Mouse (Mus musculus) limb, embryonic 14.5 days (tissue): ENCODE results near the gene Dennd4c. TPM values are rescaled to one million over a fixed set of nuclear protein-coding genes. Genes with fewer than 3 reads are reported as not detected.

Experiments
- ATAC-seq: fragments of 200-750 bp; cut with Nextera tagmentation; 2 replicates; pipeline ENCODE4 v1.8.0; 2017; ENCODE audit warnings: low read depth, moderate number of reproducible peaks, moderate TSS enrichment; ENCODE audit not compliant: low FRiP score
- DNase-seq: peaks from one replicate; pipeline ENCODE4 v3.0.0-alpha.2; 2015; ENCODE audit warnings: low spot score
- H3K27ac ChIP-seq: fragments of 300-500 bp; sonication (generic); replicated peaks from 2 replicates; pipeline ENCODE4 v1.5.1; 2014; ENCODE audit warnings: low read depth, mild to moderate bottlenecking, low read length, moderate library complexity, mixed read lengths
- H3K27me3 ChIP-seq: fragments of 300-500 bp; sonication (generic); 2 replicates; pipeline ENCODE4 v1.6.1; 2014; ENCODE audit warnings: low read length, mixed read lengths; ENCODE audit not compliant: control insufficient read depth, insufficient read depth
- H3K36me3 ChIP-seq: fragments of 300-500 bp; sonication (generic); 2 replicates; pipeline ENCODE4 v1.6.1; 2014; ENCODE audit warnings: mild to moderate bottlenecking, low read length, moderate library complexity, mixed read lengths; ENCODE audit not compliant: control insufficient read depth, insufficient read depth
- H3K4me1 ChIP-seq: fragments of 300-500 bp; sonication (generic); 2 replicates; pipeline ENCODE4 v1.6.1; 2014; ENCODE audit warnings: antibody characterized with exemption, low read length, mixed read lengths; ENCODE audit not compliant: control insufficient read depth, insufficient read depth
- H3K4me2 ChIP-seq: fragments of 300-500 bp; sonication (generic); replicated peaks from 2 replicates; pipeline ENCODE4 v1.6.1; 2014; ENCODE audit warnings: low read depth, mild to moderate bottlenecking, low read length, moderate library complexity; ENCODE audit not compliant: severe bottlenecking
- H3K4me3 ChIP-seq: fragments of 300-500 bp; sonication (generic); replicated peaks from 2 replicates; pipeline ENCODE4 v1.5.1; 2014; ENCODE audit warnings: low read length
- H3K9ac ChIP-seq: fragments of 300-500 bp; sonication (generic); 2 replicates; pipeline ENCODE4 v1.6.1; 2014; ENCODE audit warnings: mild to moderate bottlenecking, low read depth, low read length, moderate library complexity; ENCODE audit not compliant: severe bottlenecking
- H3K9me3 ChIP-seq: fragments of 300-500 bp; sonication (generic); 2 replicates; pipeline ENCODE4 v1.6.1; 2016; ENCODE audit warnings: low read length; ENCODE audit not compliant: control insufficient read depth
- POLR2A ChIP-seq: fragments of 200-500 bp; IDR thresholded peaks from 2 replicates; pipeline ENCODE4 v1.8.0; 2012; ENCODE audit warnings: inconsistent platforms, mild to moderate bottlenecking, moderate library complexity, borderline replicate concordance; ENCODE audit not compliant: insufficient read depth, insufficient read length; ENCODE audit errors: extremely low read depth
- WGBS: fragments of 180-500 bp; shearing (Covaris S2); extraction: QIAGEN DNeasy Blood & Tissue Kit; methylation state at CpG from one replicate; pipeline ENCODE4 v1.1.7; 2014; 5-methylcytosine and 5-hydroxymethylcytosine counted together
- polyA plus RNA-seq, 2 experiments: library from polyadenylated mRNA; depleted of rRNA in 1 of 2; stranded (reverse) in 1 of 2; unstranded in 1 of 2; fragments of >200 nt; fragmentation: Nextera tagmentation in 1 of 2; extraction: Ambion mirVana in 1 of 2; gene quantifications; 2 replicates each; pipeline versions ENCODE4 v1.2.1 to v1.2.3; 2012 to 2014

The Dennd4c gene
- polyA plus RNA-seq, 2 experiments = 8.7 to 11.9 TPM

DNA sequence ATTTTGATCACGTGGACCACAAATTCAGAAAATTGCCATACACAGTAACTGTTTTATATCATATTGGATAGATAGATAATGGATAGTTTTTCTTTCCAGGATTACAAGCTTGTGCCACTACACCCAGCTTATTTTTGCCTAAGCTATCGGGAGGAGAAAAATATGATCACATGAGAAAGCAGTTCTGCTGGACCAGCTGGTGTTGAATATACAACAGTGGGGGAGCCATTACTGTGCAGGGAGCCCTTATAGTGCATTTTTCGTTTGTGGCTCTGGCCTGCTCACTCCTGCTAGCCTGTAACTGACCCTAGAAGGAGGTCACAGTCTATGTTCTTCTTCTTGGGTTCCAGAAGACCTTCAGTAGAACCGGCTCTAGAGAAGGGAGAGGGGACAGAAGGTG is 124.7 kb downstream of the Dennd4c start:
- Histone ChIP-seq H3K4me3 (no peak overlapping the region), H3K9me3 (no peaks in the 10 kb centered on the region), H3K4me2 (no peak overlapping the region), H3K36me3 (no peaks in the 10 kb centered on the region), H3K27ac (no peak overlapping the region), H3K27me3 (no peaks in the 10 kb centered on the region), H3K9ac (no peak overlapping the region), H3K4me1 (peaks cover 4% of the 10 kb centered on the region; the same call in 1 of the 2 replicates)
- no peak for TF ChIP-seq POLR2A
- 48% methylated on average over 4 of the region's 4 CpGs for WGBS
- ATAC-seq (no peak), DNase-seq (no peak)

DNA sequence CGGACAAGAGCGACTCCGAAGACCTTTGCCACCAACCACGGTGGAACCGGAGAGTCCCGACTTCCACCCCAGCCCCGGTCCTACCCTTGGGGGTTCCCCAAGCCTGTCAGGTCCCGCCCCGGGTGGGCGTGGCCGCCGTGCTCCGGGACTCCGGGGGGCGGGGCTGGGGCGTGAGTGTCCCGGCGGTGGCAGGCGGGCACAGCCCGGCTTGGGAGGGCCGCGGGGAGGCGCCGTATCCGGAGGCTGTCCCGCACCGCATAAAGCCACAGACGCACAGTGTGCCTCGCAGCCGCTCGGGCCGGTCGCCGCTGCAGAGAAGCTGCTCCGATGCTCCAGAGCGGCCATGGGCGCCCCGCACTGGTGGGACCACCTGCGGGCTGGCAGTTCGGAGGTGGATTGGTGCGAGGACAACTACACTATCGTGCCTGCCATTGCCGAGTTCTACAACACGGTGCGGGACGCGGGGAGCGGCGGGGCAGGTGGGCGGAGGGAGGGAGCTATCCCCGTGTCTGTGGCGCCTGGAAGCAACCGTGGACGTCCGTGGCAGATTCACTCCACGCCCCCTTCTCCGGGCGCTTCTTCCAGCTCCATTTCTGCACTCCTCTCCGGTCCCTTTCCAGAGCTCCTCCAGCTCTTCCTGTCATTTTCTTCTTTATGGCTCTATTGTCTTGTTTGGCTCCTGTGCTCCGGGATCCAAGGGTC is 125.9 kb downstream of the Dennd4c start, which contains the start of gene Acer2:
Acer2 (plus strand) TSS at position 251 of the 702 bp plus-strand sequence.
- peak within 1 kb of the TSS; percentile 60 for H3K9ac ChIP-seq
- H3K4me3 ChIP-seq = peak within 1 kb of the TSS; percentile 62
- H3K9me3 ChIP-seq = no peaks in the 10 kb centered on the region
- under 1% methylated on average over 46 of the region's 60 CpGs for WGBS
- no peak within 1 kb of the TSS for H3K27ac ChIP-seq
- H3K4me1 ChIP-seq = peaks cover 4% of the 10 kb centered on the region; the same call in 1 of the 2 replicates
- H3K36me3 ChIP-seq = no peaks in the 10 kb centered on the region
- peak; percentile 63 for DNase-seq
- no peak for TF ChIP-seq POLR2A
- H3K4me2 ChIP-seq = peak within 1 kb of the TSS; percentile 78
- no peaks in the 10 kb centered on the region for H3K27me3 ChIP-seq
- ATAC-seq = peak; percentile 90

DNA sequence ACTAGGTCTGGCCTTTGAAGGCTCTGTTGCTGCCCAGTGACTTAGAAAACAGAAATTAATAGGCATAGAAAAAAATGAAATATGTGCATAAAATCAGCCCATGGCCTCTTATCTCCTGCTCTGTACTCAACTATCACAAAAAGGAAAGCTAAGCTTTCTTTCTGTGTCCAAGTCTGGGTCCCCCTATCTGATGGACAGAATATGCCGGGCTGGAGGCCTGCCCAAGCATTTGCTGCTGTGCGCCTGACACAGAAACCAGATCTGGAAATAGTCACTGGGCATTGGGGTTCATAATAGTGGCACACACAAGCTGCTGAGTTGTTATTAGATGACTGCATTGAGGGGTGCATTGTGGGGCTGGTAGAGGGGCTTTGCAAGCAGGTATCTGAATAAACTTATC is 131.1 kb downstream of the Dennd4c start:
- 93% methylated on average over 2 of the region's 2 CpGs for WGBS
- Histone ChIP-seq H3K27me3 (no peaks in the 10 kb centered on the region), H3K4me3 (no peak overlapping the region), H3K36me3 (no peaks in the 10 kb centered on the region), H3K27ac (no peak overlapping the region), H3K4me1 (peaks cover 4% of the 10 kb centered on the region; the same call in 1 of the 2 replicates), H3K4me2 (no peak overlapping the region), H3K9ac (no peak overlapping the region), H3K9me3 (no peaks in the 10 kb centered on the region)
- TF ChIP-seq POLR2A = no peak
- ATAC-seq (no peak), DNase-seq (no peak)

DNA sequence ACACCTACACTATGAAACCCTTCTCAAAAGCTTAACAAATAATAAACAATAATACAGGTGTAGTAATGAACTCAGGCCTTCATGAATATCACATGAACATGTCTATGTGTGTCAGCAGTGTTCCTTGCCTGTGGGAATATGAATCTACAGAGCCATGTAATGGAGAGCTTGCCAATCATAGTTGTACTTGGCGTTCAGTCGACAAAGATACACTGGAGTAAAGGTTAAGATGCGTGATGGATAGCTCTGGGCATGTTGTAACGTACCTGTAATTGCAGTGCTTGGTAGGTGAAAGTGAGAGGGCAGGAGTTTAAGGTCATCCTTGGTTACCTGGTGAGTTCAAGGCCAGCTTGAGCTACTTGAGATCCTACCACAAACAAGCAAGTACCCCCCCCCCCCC is 132.8 kb downstream of the Dennd4c start:
- Histone ChIP-seq H3K4me1 (no peaks in the 10 kb centered on the region), H3K9ac (no peak overlapping the region), H3K27ac (no peak overlapping the region), H3K4me2 (no peak overlapping the region), H3K27me3 (no peaks in the 10 kb centered on the region), H3K36me3 (no peaks in the 10 kb centered on the region), H3K9me3 (no peaks in the 10 kb centered on the region), H3K4me3 (no peak overlapping the region)
- WGBS = 81% methylated on average over 4 of the region's 4 CpGs
- no peak for TF ChIP-seq POLR2A
- no peak for ATAC-seq
- DNase-seq = no peak

DNA sequence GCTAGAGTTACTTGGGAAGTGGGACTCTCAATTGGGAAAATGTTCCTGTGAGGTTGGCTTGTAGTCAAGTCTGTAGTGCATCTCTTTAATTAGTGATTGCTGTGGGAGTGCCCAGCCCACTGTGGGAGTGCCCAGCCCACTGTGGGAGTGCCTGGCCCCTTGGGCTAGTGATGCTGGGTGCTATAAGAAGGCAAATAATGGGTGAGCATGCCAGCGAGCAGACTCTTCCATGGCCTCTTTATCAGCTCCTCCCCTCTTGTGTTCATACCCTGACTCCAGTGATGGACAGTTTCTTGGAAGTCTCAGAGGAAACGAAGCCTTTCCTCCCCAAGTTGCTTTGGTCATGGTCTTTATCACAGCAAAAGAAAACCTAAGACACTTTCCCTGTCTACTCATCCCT is 134.1 kb downstream of the Dennd4c start:
- no peaks in the 10 kb centered on the region for H3K36me3 ChIP-seq
- no peak for ATAC-seq
- no peak for TF ChIP-seq POLR2A
- no peaks in the 10 kb centered on the region for H3K9me3 ChIP-seq
- H3K27ac ChIP-seq = no peak overlapping the region
- no peak overlapping the region for H3K9ac ChIP-seq
- no peak overlapping the region for H3K4me2 ChIP-seq
- WGBS = 85% methylated on average over 2 of the region's 2 CpGs
- no peak overlapping the region for H3K4me3 ChIP-seq
- no peaks in the 10 kb centered on the region for H3K27me3 ChIP-seq
- DNase-seq = no peak
- no peaks in the 10 kb centered on the region for H3K4me1 ChIP-seq
